ENCODE assay signal across 8 mouse cellular contexts in genomic region chr11:119127686-119128473, GRCm38 (mm10). TPM values are rescaled to one million over a fixed set of nuclear protein-coding genes. Genes with fewer than 3 reads are reported as not detected.
A peak's percentile ranks its signal among the peaks of the same experiment; 100 is the strongest.
DNase-seq lines count a peak whose midpoint lies in the region; ATAC-seq and TF ChIP-seq lines count a peak whose summit lies in the region.

No protein-coding gene starts in this region.

- no peaks in the 10 kb centered on the region for H3K9me3 ChIP-seq in kidney, embryonic 14.5 days (ENCODE audit: control insufficient read depth, low read length)
- H3K9me3 ChIP-seq in heart, embryonic 12.5 days (replicated peaks): no peaks in the 10 kb centered on the region

- H3K36me3 ChIP-seq in kidney, embryonic 14.5 days (ENCODE audit: control insufficient read depth, insufficient read depth, low read length): no peaks in the 10 kb centered on the region
- H3K36me3 ChIP-seq in heart, embryonic 12.5 days: no peaks in the 10 kb centered on the region

- no peak overlapping the region for H3K4me2 ChIP-seq in kidney, embryonic 14.5 days (replicated peaks; ENCODE audit: low read depth, low read length)
- H3K4me2 ChIP-seq in heart, embryonic 12.5 days: peak overlapping the region; percentile 11

- intact Hi-C loops in left cerebral cortex, postnatal 14 days (cut with DNase I): loop anchor here (5.0 kb wide), 1 partner anchor 36 kb away; no protein-coding TSS in a partner anchor

- H3K4me3 ChIP-seq in kidney, embryonic 14.5 days (ENCODE audit: low read length): no peak overlapping the region
- H3K4me3 ChIP-seq in heart, embryonic 12.5 days: no peak overlapping the region

- H3K27me3 ChIP-seq in kidney, embryonic 14.5 days (ENCODE audit: control insufficient read depth, insufficient read depth, low read length): 0 out of 2 replicates have a peak, but pooled peaks cover 10% of the 10 kb centered on the region
- H3K27me3 ChIP-seq in heart, embryonic 12.5 days (replicated peaks): peaks cover 16% of the 10 kb centered on the region

- TF ChIP-seq POLR2A in brain, embryonic 14.5 days (IDR thresholded peaks at IDR 0.05; ENCODE audit: borderline replicate concordance, extremely low read depth, insufficient read depth, insufficient read length, poor library complexity, severe bottlenecking): no peak

- peak; percentile 95 for DNase-seq in kidney, adult 11 months
- peak; percentile 70 for DNase-seq in brain, embryonic 14.5 days (ENCODE audit: low read depth)
- DNase-seq in kidney, postnatal 36 days: peak; percentile 95
- peak; percentile 71 for DNase-seq in naive thymus-derived CD4-positive, alpha-beta T cell, adult 2 months (ENCODE audit: low read depth)
- DNase-seq in urinary bladder, postnatal 36 days (ENCODE audit: low spot score in 2 of 2): peak; percentile 79 to 89
- no peak for DNase-seq in left cerebral cortex, postnatal 14 days (ENCODE audit: low spot score in 2 of 2)

- ATAC-seq in kidney, embryonic 14.5 days (ENCODE audit: low FRiP score, low TSS enrichment): no peak
- peak; percentile 71 for ATAC-seq in heart, embryonic 12.5 days (ENCODE audit: insufficient number of reproducible peaks, low FRiP score)

- no peak overlapping the region; the same call in 1 of the 2 replicates for H3K27ac ChIP-seq in kidney, embryonic 14.5 days (ENCODE audit: low read depth, low read length)
- H3K27ac ChIP-seq in heart, embryonic 12.5 days (ENCODE audit: poor library complexity, severe bottlenecking): peak overlapping the region; percentile 52

- H3K9ac ChIP-seq in kidney, embryonic 14.5 days (ENCODE audit: low read depth, low read length): no peak overlapping the region
- H3K9ac ChIP-seq in heart, embryonic 12.5 days: peak overlapping the region; percentile 14; the same call in 1 of the 2 replicates

- TF ChIP-seq CTCF in brain, embryonic 14.5 days (IDR thresholded peaks at IDR 0.05; ENCODE audit: borderline replicate concordance, extremely low read depth, insufficient read depth, insufficient read length): no peak

- 59% methylated on average over 9 of the region's 9 CpGs for WGBS in kidney, embryonic 14.5 days
- WGBS in heart, embryonic 12.5 days: 43% methylated on average over 9 of the region's 9 CpGs

- H3K4me1 ChIP-seq in kidney, embryonic 14.5 days (ENCODE audit: control insufficient read depth, insufficient read depth, low read length): peaks cover 30% of the 10 kb centered on the region
- H3K4me1 ChIP-seq in heart, embryonic 12.5 days (replicated peaks): peaks cover 63% of the 10 kb centered on the region

RNA-seq across cellular contexts. Expression of gene Cbx4, which starts 41.9 kb away (rescaled TPM):
- polyA plus RNA-seq in kidney, embryonic 14.5 days (2014; fragmentation: Nextera tagmentation; extraction: Ambion mirVana): 4.9 and 8.3 TPM in 2 replicates
- 30.0 and 34.7 TPM in 2 replicates for polyA plus RNA-seq in brain, embryonic 14.5 days (2012; rRNA removed)
- 13.2 and 14.9 TPM in 2 replicates for polyA plus RNA-seq in heart, embryonic 12.5 days (2016; fragmentation: Nextera tagmentation; extraction: Ambion mirVana)
- 10 to 100 TPM; 63.2 to 74.0 TPM for total RNA-seq in left cerebral cortex, postnatal 14 days (2021)

Comparison
In these comparisons a context has a peak if more than half of its experiments do, and no peak if none do; other contexts are left out.
1. DNase-seq: peak in kidney, adult 11 months (single experiment), brain, embryonic 14.5 days (single experiment), kidney, postnatal 36 days (2 of 2), naive thymus-derived CD4-positive, alpha-beta T cell, adult 2 months (single experiment) and urinary bladder, postnatal 36 days (2 of 2); none in left cerebral cortex, postnatal 14 days (0 of 2).